Mouse (Mus musculus) hematopoietic stem cell, adult 5-6 weeks (primary cell): ENCODE results near the gene Ccdc62. TPM values are rescaled to one million over a fixed set of nuclear protein-coding genes. Genes with fewer than 3 reads are reported as not detected.

ENCODE experiments used
- ATAC-seq, 2 experiments: fragments of 125-278 bp in 1 of 2; replicated peaks in 1 of 2; 2 replicates each; pipeline ENCODE4 v1.8.0; 2016 to 2017; ENCODE audit warnings: inconsistent platforms in 2 of 2, mild to moderate bottlenecking in 2 of 2, moderate number of reproducible peaks in 2 of 2, low read depth in 1 of 2, moderate TSS enrichment in 1 of 2; ENCODE audit not compliant: low FRiP score in 2 of 2, poor library complexity in 2 of 2, severe bottlenecking in 2 of 2, insufficient read depth in 1 of 2, low TSS enrichment in 1 of 2
- total RNA-seq: library from RNA; stranded (forward); fragments of 172-1452, 232-1000 nt; gene quantifications from 2 replicates; pipeline ENCODE4 v1.2.3, GENCODE M21; 2017

The Ccdc62 gene
- total RNA-seq: 4.9 and 6.2 TPM in 2 replicates

GRCm38 (mm10) chr5:123930508-123930989, at the start of gene Ccdc62:
Gene Ccdc62, plus strand, starts transcription at chr5:123930679.
- ATAC-seq: peak; percentile 90 to 94

- no peak for ATAC-seq
Observed at GRCm38 (mm10) chr5:123880778-123881177, 49.7 kb upstream of the Ccdc62 start.

DNA sequence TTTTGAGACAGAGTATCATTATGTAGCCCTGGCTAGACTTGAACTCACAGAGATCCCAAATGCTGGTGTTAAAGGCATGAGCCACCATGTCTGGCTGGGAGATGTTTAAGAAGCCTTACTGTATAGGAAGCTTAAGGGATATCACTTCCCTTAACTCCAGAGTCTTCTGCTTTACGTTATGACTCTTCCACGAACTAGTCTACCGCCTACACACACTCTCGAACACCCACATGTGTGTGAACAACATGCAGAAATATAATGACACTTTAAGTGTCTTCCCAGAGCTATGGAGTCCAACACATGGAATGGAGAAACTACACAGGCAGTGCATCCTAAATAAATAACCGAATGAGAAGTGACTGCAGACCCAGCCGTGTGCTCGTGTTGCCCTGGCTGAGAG, 46.6 kb upstream of the Ccdc62 start:
- no peak for ATAC-seq

GRCm38 (mm10) chr5:123884332-123884731, 46.1 kb upstream of the Ccdc62 start:
- peak; percentile 27 to 55; a peak in 1 of 4 replicates for ATAC-seq

DNA sequence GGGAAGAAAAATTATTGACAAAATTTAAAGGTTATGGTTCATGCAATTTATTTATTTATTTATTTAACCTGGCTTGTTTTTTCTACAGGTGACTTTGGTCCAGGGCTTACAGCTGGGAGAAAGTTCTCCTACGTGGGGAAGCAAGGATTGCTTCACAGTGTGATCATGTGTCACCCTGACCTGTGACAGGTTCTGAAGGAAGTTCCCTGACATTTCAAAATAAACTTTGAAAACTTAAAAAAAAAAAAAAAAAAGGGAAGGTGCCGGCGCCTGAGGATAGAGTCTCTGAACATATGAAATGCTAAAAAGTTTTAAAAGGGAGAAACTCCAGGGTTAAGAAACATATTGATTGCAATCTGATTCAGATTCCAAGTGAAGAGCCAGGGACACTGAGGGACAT, 44.1 kb upstream of the Ccdc62 start:
- ATAC-seq: peak in 1 of 2 experiments; percentile 38; a peak in 2 of 4 replicates

- ATAC-seq: no peak
Observed at GRCm38 (mm10) chr5:123890312-123890711, 40.2 kb upstream of the Ccdc62 start.

DNA sequence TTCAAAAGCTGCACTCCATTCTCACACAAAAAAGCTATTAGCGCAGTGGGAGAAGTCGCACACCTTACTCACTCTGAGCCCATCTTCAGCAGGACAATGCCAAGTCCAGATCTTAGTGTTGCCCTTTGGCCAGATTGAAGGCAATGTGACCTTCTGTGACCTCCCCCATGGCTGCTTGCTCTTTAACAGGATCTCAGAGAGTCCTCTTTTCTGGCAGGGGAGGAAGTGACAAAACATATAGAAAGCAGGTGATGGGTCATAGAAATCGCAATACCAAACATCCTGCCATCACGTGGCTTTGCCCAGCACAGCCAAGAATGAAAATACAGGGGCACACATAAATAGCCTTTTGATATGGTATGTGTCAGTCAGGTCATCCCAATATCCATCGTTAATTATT, 39.5 kb upstream of the Ccdc62 start:
- ATAC-seq: no peak

DNA sequence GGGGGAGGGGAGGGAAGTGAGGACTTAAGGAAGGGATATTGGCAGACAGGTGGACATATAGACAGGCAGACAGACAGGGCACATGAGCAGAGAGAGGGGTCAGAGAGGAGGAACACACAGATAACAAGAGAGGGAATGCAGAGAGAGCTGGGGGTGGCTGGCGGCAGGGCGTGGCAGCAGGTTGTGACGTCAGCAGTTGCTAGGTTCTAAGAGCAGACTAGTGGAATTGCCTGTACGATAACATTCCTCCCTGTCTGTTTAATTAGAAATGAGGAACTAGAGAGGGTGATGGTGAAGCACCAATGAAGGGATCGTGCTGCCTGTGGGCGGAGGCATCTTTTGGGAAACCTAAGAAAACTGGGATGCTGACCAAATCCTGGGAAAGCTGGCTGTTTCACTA, 38.8 kb upstream of the Ccdc62 start:
- ATAC-seq: peak; percentile 90 to 91

- ATAC-seq: no peak; a peak in 1 of 4 replicates
Observed at GRCm38 (mm10) chr5:123893520-123893919, 37.0 kb upstream of the Ccdc62 start.

DNA sequence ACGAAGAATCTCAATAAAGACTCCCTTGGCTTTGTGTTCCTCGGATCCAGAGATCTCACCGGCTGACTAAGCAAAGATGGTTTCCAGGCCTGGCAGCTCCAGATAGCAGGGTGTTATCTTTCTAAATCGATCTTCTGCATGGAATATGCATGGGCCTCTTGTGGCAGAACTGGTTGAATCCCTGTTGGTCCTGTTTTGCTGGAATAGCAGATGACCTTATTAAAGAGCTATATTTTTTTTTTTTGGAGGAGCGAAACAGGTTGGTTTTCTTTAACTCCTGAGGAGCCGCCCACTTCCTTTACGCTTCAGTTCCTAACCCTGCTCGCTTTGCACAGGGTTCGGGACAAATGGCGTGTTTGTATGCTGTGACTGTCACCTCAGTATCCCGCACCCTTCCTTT, 34.1 kb upstream of the Ccdc62 start:
- ATAC-seq: no peak

- peak; percentile 51 to 68 for ATAC-seq
Observed at GRCm38 (mm10) chr5:123897352-123897751, 33.1 kb upstream of the Ccdc62 start.

DNA sequence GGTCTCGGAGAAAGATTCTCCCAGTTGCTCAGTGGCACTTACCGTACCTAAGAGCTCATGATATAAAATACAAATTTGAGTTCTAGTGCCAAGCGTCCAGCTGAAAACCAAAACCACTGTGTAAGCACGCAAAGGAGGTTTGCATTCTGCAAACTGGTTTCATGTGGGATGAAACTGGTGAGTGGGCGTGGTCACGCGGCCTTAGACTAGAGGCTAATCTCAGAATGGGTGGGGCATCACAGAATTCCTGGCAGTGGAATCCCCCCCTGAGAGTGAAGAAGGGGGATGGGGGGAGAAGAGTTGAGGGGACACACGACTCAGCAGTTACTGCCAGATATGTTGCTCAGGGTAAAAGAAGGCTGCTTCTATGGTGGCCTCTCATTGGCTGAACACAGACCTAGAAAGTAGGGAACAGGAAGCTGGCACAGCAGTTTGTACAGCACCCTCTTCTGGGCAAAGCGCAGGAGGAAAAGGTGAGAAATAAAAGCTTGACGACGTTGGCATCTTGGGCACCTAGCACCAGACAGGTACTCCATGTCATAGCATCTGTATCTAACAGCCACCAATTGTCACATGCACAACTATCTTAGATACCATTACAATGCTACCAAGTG, 26.3 kb upstream of the Ccdc62 start:
- ATAC-seq: no peak

DNA sequence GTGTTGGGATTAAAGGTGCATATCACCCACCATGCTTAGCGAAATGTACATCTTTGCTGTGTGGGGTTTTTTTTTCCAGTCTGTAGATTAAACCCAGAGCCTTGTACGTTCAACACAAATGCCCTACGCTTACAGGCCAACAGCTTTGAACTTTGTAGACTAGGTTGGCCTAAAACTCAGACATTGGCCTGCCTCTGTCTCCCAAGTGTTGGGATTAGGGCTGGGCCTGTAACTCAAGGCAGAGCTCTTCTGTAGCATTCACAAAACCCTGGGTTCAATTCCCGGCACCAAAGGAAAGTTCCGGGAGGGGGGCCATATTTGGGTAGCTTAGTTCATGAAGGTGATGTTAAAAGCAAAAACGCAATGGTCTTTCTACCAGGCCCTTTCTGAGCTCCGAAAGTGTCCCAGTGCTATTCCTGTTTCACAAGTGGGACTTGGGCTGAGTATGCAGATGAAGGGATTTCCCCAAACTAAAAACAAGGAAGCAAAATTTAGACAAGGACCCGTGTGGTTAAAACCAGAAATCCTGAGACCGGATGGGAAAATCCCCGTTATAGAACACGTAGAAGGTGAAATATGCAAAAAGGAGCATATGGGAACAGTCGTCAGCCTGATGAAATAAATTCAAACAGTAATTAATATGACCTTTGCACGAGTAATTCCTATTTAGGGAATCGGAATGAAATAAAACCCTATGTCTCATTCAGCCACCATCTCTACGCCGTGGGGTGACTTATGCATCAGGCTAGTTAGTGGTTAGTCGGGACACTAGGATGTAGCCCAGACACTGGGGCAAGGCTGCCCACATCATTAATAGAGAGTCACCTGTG, 24.1 kb upstream of the Ccdc62 start:
- no peak for ATAC-seq

DNA sequence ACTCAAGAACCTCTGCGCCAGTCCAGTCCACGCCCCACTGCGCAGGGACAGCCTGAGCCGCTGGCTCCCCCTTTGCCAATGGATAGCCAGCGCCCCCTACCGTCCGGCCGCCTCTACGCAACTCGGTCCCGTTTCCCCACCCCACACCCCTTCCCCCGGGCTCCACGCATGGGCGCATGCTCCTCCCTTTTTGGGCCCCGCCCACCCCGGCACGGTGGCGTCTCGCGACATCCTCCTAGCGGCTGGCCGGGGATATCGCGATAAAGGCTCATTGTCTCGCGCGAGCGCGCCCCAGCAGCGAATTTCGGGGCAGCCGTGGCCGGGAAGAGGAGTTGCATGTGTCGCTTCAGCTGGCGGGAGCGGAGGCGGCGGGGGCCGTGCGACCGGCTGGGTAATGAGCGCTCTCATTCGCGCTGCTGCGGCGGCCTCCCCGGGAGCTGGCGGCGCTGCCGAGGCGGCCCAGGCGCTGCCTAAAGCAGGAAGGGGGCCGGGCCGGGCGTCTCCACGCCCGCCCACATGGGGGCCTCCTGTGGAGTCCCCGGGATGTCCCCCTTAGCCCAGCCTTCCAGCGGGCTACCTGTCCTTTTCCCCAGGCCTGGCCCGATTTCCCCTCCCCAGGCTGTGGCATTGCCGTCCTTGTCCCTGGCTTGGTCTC, 23.4 kb upstream of the Ccdc62 start, which contains the start of gene Denr:
Gene Denr (plus strand): TSS at position 200 of the 655 bp plus-strand sequence.
- ATAC-seq: peak; percentile 90 to 98

DNA sequence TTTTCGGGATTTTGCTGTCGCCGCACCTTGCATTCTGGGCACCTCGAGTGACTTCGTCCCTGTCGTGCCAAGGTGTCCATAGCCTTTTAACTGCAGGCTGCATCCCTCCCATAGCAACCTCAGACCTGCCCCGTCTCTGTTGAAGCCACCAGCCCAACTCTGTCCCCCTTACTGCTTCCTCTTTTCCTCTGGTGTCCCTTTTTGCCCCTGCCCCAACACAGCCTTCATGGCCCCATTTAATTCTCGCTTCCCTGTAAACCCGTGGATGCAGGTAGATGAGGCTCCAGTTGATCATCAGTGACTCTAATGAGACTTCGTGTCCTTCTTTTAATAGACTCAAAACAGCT, 22.9 kb upstream of the Ccdc62 start:
- ATAC-seq: peak in 1 of 2 experiments; percentile 16; a peak in 1 of 4 replicates

GRCm38 (mm10) chr5:123914852-123915251, 15.6 kb upstream of the Ccdc62 start:
- ATAC-seq: peak; percentile 39 to 46; a peak in 2 of 4 replicates

DNA sequence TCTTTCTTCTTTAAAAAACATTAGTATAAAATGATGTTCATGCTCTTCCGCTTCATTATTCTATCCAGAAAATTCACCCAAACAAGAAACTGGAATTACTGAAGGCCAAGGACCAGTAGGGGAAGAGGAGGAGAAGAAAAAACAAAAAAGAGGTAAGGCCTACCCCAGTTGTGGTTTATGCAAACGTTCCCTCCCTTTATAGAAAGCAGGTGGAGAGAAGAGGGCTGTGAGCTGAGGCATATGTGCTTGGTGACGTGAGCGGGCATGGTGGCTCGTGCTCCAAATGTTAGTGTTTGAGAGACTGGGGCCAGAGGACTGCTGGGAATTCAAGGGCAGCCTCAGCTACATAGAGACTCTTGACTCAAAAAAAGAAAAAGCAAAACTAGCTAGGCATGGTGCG, 8.4 kb upstream of the Ccdc62 start:
- ATAC-seq: no peak

DNA sequence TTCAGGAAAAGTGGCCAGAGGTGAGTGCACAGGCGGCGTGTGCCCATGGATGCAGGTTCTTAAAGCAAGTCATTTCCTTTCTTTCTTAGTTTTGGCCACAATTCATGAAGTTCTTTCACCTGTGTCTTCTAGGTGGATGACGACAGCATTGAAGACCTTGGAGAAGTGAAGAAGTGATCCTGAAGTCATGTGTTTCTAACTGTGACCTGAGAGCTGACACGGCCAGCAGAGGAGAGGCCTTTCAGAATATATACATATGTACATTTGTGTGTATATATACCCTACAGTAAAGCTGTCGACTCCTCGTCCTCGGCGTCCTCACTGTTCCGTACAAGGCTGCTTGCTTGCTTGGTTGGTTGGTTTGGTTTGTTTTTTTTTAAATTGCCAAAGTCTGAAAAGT, 3.4 kb upstream of the Ccdc62 start, which contains the start of gene Gm43518:
Gene Gm43518 (plus strand): TSS at position 301 of the 400 bp plus-strand sequence.
- no peak for ATAC-seq
